Mouse (Mus musculus): ENCODE results near the gene Tipin.
"Not testable (repeated sequence)": the region's sequence is repeated elsewhere in the genome, so short reads cannot be mapped to it uniquely, and the experiment has no call there.

The Tipin gene

DNA sequence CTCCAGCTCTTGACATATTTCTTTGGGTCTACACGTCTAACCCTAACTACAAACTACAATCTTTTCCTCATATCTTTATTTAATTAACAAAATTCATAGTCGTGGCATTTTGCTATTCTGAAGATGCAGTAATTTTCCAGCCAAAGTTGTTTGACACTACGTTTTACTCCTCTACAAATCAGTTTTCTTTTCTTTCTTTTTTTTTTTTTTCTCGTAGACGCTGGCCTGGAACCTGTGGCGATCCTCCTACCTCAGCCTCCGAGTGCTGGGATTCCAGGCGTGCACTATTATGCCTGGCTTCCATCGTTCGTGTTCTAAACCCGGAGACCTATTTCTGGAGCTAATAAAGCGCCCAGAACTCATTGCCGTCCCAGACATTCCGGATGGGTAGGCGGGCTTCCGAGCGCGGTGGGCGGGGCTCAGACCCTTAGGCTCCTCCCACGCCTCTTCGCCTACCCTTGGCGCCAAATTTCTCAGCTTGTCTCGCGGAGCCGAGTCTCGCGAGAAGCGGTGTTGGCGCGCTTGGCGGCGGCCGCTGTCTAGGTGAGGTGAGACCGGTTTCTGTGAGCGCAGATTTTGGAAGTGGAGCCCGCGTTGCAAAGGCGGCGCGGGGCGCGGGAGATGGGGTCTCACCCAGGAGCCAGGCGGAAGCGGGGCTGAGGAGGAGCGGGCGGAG lies at the start of gene Tipin:
TSS of gene Tipin (plus strand) at position 477 of the 676 bp plus-strand sequence.
- peak; percentile 95 for DNase-seq (ENCODE audit: low spot score)

DNA sequence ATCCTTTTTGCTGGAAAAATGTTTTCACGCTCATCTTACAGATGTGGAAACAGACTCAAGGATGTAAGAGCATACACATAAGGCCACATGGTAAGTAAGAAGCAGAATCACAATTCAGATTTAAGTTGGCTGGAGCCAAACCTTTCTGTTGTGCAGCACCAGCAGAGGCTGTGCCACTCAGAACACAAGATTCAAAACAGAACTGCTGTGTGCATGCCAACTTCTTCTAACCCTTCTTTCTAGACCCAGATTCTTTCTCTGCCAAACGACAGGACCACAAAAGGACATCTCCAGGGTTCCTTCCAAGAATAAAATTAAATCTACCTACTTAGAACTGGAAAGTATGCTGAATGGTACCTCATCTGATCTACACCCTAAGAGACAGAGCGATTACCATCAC lies 49.7 kb upstream of the Tipin start:
- no peak for DNase-seq (ENCODE audit: low spot score)

DNA sequence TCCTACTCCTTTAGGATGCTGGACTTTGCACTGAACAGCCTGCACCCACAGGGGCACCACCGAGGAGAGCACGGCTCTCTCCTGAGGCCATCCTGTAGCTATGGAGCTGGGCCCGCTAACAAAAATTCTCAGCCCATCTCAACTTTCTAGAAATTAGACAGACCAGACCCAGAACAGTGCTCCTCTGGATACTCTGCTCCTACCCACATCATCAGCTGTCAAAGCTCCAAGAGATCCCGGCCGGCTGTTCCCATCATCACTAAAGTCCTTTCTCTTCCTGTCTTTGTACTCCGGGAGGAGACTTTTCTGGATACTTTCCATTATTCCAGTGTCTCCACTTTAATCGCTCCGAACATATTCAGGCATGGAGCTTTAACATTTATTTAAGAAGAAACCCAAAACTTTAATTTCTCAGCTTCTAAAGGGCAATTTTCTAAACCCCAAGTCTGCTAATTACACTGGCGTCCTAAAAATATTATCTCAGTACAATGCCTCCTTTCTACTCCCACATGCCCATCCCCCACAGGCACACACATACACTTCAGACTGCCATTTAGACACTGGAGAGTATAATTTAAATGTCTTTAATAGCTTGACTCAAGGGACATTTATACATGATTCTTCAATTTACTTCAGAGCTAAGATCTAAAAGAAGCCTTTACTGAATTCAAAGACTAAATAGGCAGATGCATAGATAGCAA lies 49.0 kb upstream of the Tipin start:
- DNase-seq (ENCODE audit: low spot score) = no peak

DNA sequence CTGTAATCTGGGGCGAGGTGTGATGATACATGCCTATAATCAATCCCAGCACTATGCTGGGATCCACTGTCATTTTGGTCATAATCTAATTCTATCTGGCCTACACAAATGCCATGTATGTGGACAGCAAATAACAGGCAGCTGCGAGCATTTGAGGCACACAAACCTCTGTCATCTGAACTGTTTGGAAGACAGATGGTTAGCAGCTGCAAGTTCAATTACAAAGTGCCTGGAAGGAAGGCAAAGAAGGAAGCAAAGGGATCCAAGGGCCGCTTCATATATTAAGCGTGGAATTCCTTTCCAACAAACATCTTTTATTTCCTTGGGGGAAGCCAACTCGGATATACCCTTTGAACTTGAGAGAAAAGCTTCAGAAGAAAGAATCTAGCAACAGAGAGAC lies 47.7 kb upstream of the Tipin start:
- DNase-seq (ENCODE audit: low spot score) = no peak

DNA sequence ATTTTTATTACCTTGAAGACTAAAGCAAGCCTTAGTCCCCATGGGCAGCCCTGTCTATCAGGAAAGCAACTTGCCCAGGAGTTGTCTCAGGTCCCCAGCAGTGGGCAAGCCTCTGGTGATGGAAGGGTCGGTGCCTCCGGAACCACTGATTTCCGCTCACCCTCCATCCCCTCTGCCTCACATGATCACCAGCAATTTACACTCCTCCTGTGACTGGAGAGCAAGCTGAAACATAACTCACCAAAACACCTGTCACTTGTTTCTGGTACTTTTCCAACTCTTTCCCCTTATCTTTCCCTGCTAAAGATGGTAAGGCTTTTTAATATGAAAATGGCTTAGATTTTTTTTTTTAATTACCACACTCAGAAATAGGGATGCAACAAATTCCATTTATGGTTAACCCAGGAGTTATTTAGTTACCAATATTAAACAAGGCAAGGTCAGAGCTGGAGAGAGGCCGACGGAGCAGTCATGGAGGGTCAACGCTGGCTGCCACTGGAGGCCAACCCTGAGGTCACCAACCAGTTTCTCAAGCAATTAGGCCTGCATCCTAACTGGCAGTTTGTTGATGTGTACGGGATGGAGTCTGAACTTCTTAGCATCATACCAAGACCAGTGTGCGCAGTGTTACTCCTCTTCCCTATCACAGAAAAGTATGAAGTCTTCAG lies 46.5 kb upstream of the Tipin start, which contains the start of gene Uchl4:
TSS of gene Uchl4 (plus strand) at position 434 of the 668 bp plus-strand sequence.
- DNase-seq (ENCODE audit: low spot score) = no peak

DNA sequence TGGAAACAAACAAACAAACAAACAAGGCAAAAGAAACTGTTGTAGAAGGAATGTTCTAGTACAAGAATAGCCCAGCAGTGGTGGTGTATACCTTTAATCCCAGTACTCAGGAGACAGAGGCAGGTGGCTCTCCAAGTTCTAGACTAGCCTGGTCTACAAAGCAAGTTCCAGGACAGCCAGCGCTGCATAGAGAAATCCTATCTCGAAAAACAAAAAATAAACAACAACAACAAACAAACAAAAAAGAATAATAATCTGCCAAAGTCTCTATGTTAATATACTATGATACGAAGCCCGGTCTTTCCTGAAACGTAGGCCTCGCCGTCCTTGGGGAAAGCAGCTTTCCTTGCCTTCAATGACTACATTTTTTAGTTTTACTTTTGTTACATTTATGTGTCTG lies 45.3 kb upstream of the Tipin start:
- no peak for DNase-seq (ENCODE audit: low spot score)

DNA sequence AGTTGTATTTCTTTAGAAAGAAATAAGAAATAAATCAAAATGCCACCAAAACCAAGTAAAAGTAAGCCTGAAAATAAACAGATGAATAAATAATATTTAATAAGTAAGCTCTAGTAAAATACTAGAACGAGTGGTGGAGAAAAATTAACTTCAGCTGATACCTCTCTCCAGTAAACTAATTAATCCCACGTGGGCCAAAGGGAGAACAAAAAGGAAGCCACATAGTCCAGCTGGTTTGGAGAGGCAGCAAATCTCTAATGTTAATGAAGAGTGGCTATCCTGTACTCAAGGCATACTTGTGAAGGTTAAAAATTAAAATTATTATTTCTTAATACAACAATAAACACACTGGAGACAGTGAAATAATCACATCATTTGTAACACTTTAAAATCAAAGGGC lies 41.3 kb upstream of the Tipin start:
- peak; percentile 27 for DNase-seq (ENCODE audit: low spot score)

DNA sequence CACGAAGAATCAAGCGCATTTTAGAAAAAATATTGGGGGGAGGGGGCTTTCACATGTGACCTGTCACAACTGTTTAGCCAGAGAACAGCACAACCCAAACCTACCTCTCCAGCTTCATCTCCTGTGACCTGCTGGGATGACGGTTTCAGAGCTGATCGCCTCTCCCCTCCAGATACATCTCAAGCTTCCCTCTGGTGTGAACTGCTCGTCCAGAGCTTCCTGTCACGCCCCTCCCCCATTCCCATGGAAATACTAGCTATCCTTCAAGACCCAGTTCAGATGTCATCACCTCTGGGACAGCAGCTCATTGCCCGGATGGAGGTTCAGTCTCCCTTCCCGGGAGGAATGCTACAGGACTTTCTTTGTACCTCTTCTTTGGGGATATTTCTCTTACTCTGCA lies 40.7 kb upstream of the Tipin start:
- peak; percentile 69 for DNase-seq (ENCODE audit: low spot score)

DNA sequence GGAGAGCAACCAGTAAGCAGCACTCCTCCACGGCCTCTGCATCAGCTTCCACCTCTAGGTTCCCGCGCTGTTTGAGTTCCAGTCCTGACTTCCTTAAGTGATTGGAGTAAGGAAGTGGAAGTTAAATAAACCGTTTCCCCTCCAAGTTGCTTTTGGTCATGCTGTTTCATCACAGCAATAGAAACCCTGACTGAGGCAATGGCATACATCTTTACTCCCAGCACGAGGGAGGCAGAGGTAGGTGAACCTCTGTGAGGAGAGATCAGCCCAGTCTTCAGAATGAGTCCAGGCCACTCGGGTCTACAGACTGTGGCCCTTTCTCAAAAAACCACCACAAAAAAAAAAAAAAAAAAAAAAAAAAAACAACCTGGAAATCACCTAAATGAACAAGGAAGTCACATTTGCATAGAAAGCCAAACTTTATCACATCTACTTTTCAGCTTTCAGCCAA lies 39.0 kb upstream of the Tipin start:
- DNase-seq (ENCODE audit: low spot score) = no peak

DNA sequence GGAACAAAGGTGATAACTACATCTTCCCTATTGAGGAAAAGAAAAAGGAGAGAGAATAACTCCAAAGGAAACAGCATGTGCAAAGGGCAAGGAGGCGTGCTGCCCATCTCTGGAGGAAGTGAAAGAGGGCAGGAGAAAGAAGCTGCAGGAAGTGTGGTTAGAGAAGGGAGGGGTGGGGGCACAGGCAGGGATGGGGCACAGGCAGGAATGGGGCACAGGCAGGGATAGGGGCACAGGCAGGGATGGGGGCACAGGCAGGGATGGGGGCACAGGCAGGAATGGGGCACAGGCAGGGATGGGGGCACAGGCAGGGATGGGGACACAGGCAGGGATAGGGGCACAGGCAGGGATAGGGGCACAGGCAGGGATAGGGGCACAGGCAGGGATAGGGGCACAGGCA lies 32.0 kb upstream of the Tipin start:
- DNase-seq (ENCODE audit: low spot score) = no peak

DNA sequence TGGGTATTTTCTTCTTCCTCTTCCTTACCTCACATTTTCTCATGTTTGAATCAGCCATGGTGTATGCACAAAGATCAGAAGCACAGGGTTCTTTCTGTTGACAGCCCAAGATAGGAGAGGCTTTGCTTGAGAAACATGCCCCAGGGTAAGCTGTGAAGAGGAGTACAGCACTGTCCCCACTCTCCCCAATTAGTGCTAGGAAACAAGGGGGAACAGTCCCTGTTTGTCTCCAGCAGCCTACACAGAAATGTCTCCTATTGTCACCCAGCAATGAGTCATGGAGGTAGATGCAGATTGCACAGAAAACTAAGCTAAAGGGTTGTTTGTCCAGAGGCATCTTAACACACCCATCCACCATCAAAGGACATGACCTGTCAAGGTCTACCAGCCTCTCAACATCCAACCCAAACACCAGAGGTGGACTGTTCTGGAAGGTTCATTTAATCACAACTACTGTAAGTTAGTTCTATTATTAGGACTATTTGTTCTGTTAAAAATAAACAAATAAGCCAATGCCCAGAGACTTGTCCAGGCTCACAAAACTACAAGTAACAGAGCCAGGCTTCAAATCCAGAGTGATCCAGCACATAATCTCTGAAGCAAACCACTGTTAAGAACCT lies 31.2 kb upstream of the Tipin start:
- no peak for DNase-seq (ENCODE audit: low spot score)

DNA sequence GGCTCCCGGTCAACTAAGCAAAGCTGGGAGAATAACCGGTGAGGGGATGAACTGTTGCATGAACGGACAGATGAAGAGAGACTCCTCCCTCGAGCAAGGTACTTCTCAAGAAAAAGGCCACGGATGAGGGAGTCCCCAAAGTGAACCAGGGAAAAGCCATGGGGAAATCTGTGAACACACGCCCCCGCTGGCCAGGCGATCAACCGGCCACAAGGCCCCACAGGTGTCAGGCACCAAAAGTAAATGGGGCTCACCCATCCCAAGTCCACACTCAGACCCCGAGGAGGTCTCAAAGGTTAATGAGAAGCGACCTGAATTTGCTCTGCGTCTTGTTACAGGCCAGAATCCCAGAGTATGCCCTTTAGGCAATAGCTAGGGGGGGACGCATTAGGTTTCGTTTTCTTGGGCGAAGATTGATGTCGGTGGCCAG lies 28.8 kb upstream of the Tipin start:
- DNase-seq (ENCODE audit: low spot score) = peak; percentile 52

DNA sequence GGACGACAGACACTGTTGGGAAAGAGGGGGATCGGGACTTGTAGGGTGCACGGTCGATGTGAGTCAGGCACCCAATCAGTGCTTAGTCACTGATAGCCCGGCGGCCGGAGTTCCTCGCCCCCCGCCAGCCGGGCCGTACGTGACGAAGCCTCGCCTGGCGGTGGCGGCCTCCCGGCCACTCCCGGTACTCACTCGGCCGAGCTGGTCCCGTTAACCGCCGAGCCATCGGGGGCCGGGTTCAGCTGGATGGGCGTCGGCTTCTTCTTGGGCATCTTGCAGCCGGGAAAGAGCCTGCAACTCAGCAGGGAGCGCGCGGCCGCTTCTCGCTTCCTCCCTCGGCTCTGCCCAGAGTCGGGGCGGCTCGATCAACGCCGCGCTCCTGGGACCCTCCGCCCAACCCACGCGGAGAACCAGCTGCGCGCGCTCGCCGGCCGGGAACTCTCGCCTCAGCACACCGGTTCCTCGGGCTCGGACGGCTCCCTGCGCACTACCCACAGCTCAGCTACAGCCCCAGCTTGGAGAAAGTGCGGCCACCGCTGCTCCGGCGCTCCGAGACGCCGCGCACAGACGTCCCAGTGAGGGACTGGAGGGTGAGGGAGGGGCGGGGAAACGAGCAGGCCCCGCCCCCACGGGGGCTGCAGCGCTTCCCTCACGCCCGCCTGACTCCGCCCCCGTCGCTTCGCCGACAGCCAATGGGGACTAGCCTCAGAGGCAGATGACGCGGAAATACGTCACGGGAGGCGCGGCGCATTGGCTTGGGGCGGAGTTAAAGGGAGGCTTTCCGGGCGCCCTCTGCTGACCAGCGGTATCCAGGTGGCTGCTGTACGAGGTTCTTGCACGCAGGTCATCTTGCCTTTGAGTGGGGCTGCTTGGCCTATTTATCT lies 28.1 kb upstream of the Tipin start, which contains the start of gene Map2k1:
TSS of gene Map2k1 (minus strand) at position 611 of the 884 bp plus-strand sequence.
- peak; percentile 99 for DNase-seq (ENCODE audit: low spot score)

DNA sequence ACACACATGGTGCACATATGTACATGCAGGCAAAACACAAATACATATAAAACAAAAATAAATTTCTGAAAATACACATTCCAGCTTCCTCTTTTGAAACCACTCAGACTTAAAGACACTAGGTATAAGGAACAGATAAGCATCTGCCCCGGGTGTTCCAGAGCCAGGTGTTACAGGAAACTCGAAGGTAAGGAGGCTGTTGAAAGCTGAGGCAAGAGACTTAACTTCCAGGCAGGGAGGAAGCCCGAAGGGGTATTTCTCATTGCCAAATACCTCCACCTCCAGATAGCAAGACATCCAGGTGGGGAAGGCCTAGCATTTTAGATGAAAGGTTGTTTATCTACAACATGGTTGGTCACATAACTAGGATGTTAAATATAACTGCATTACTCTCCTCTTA lies 26.0 kb upstream of the Tipin start:
- DNase-seq (ENCODE audit: low spot score) = no peak

DNA sequence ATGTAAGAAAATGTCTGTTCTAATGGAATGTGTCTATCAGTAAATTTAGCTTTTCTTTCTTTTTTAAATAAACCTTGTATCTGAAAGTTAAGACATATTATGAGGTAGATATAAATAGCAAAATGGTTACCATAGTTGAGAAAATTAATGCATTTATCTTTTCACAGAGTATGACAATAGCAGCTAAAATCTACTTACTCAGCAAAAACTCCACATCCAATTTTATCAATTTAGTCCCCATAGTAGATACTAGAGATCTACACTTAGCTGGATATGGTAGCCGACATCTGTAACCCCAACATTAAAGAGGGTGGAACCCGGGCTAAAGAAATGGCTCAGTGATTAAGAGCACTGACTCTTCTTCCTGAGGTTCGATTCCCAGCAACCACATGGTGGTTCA lies 25.2 kb upstream of the Tipin start:
- DNase-seq (ENCODE audit: low spot score) = no peak

DNA sequence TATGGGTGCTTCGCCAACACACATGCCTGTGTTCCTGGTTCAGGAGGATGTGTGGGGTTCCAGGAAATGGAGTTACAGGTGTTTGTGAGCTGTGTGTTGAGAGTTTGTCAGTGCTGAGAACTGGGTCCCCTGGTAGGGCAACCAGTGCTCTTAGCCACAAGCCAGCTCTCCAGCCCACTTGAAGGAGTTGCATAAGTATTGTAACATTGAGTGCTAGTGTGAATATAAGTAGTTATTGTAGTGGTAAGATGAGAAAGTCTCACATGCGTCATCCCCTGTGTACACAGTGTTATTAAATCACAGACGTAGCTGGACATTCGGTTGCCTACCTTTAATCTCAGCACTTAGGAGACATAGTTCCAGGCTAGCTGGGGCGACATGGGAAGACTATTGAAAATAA lies 21.5 kb upstream of the Tipin start:
- no peak for DNase-seq (ENCODE audit: low spot score)

DNA sequence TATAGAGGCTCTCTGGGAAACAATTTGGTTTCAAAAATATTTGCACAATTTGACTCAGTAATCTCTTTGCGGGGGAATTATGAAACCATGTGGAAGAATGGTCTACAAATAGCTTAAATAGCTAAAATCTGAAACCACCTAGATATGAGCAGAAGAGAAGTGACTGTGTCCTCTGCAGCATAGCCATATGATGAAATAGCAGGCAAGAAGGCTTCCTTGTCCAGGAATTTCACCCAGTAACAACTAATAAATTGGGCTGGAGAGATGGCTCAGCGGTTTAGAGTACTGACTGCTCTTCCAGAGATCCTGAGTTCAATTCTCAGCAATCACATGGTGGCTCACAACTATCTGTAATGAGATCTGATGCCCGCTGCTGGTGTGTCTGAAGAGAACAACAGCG lies 20.4 kb upstream of the Tipin start:
- DNase-seq (ENCODE audit: low spot score) = peak; percentile 51

DNA sequence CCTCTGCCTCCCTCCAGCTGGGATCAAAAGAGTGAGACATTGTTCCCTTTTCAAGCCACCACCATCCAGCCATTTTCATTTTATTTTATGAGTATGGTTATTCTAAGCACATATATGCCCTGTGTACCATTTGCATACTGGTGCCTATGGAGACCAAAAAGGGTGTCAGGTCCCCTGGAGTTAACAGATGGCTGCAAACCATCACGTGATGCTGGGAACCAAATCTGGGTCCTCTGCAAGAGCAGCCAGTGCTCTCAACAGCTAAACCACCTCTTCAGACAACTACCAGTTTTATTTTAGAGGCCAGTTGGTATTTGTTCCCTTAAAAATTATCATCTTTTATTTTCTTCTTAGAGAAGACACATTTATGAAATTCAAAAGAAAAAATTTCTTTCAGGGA lies 16.6 kb upstream of the Tipin start:
- DNase-seq (ENCODE audit: low spot score) = no peak

DNA sequence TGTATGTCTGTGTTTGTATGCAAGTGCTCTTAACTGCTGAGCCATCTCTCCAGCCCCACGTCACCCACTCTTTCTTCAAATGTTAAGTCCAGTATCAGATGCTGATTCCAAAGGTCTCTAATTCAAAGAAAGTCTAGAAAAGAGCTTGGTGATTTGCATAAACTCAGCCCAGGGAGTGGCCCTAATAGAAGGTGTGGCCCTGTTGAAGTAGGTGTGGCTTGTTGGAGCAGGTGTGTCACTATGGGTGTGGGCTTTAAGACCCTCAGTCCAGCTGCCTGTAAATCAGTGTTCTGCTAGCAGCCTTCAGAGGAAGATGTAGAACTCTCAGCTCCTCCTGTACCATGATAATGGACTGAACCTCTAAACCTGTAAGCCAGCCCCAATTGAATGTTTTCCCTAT lies 14.2 kb upstream of the Tipin start:
- no peak for DNase-seq (ENCODE audit: low spot score)

DNA sequence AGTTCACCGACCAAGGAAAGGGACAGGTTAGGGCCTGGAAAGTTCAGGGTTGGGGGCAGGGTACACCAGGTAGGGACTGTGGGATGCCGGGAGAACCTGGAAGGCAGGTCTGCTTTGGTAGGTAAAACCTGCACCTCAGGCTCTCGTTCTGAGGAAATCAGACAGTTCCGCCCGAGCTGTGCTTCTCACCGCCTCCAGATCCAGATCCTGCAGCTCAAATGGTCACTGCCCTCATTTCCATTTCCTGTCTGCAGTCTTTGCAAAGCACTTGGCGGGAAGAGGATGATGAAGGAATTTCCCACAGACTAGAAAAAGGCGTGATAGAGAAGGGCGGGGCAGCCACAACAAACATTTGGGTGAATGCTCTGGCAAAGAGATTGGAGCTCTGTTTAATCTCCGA lies 13.2 kb upstream of the Tipin start:
- DNase-seq (ENCODE audit: low spot score) = no peak

DNA sequence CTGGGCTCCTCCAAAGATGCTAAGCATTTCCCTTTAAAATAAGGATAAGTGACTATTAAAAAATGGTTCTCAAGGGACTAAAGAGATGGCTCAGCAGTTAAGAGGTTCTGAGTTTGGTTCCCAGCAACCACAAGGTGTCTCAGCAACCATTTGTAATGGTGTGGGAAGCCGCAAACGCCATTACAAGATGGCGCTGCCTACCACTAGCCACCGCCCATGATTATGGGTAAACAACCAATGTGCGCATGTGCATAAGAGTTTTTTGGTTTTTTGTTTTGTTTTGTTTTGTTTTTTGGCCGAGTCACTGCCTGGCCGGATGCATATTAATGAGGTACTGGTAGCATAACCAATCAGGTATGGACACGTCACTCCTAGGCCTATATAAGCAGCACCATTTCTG lies 12.5 kb upstream of the Tipin start:
- DNase-seq (ENCODE audit: low spot score) = not testable (repeated sequence)

DNA sequence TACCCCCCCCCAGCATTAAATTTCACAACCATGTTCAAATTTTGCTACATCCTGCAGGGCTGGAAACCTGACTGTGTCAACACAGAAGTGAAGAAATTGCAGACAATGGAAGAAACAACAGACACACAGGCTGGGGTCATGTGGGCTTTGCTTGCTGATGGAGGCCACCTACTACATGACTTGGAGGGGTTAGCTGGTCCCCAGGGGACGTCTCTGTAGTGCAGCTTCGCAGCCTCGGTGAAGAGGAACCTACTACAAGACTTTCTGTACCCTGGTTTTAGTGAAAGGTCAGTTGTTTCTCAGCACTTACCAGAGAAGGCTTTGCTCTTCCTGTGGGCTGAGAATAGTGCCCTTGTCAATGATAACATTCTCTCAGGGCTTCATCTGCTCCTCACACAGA lies 10.1 kb upstream of the Tipin start:
- DNase-seq (ENCODE audit: low spot score) = no peak
